Mouse (Mus musculus): Measurements from ENCODE around the gene Gpc5.

The Gpc5 gene

GRCm38 (mm10) chr14:115106326-115106725, 14.3 kb downstream of the Gpc5 start:
- no peak for DNase-seq (ENCODE audit: extremely low read depth, low read depth, low spot score)

DNA sequence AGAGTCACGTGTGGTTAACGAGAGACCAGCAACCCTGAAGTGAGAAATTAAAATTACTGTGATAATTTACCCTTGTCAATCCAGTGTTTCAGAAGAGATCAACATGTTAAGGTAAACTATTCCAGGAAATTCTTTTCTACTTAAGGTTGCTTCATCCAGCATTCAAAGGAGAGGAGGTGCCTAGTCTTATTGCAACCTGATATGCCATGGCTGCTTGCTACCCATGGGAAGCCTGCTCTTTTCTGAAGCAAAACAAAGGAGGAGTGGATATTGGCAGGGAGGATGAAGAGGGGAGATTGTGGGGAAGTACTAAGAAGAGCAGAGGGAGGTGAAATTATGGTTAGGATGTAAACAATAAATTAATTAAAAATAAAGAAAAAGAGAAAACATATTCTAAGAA, 15.5 kb downstream of the Gpc5 start:
- DNase-seq (ENCODE audit: extremely low read depth, low read depth, low spot score) = no peak

GRCm38 (mm10) chr14:115118626-115119025, 26.6 kb downstream of the Gpc5 start:
- no peak for DNase-seq (ENCODE audit: extremely low read depth, low read depth, low spot score)

DNA sequence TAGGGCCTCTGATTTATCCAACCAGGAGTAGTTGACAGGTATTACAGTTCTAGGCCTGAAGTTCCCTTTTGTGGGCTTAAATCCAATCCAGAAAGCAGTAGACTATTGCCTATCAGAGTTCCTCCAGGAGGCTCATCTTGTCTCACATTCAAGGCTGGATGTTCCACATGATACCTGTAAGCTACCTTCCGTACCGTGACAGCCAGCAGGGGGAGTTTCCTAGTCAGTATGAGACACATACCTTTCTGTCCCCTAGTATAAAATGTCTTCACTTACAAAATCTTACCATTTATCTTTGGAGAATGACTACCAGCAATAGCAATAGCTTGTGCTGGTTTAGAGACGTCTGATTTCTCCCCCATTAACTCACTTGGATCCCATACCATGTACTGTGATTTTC, 56.8 kb downstream of the Gpc5 start:
- DNase-seq (ENCODE audit: extremely low read depth, low read depth, low spot score) = no peak

DNA sequence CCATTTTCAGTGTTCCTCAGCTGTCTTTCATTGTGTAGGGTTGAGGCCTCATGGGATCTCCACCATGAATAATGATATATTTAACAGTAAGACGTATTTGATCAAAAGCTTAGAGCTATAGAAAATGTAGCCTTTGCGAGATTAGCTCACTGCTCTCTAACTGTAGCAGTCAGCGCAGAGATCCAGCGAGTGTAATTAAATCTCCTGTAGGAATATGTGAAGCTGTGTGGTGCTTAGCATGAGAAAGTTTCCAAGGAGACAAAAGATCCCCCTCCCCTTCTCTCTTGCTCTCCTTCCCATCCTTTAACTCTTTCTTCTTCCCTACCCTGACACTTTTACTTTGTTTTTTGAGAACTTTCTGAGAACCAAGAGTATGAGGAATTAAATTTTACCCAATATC, 64.6 kb downstream of the Gpc5 start:
- DNase-seq (ENCODE audit: extremely low read depth, low read depth, low spot score) = no peak

DNA sequence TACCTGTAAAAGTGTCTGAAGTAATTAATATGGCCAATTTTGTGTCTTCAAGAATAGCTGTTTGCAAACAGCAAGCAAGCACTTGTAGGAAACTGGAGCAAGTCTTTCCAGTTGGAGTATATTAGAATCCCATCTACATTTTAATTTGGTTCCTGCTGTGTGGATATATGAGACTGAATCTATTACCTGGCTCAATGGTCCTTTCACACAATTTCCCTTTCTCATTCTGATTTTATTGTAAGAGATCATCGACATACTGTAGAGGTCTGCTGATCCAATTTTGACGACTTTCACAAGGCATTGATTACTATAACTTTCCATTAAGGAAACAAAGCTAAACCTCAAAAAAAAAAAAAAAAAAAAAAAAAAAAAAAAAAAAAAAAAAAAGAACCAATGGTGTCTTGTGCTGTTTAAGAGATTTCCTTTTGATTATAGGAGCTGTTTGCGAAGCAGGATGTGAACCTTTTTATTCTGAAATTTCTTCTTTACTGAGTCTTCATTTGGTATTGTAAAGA, 85.4 kb downstream of the Gpc5 start:
- no peak for DNase-seq (ENCODE audit: extremely low read depth, low read depth, low spot score)

GRCm38 (mm10) chr14:115179925-115180324, 87.9 kb downstream of the Gpc5 start:
- no peak for DNase-seq (ENCODE audit: extremely low read depth, low read depth, low spot score)

DNA sequence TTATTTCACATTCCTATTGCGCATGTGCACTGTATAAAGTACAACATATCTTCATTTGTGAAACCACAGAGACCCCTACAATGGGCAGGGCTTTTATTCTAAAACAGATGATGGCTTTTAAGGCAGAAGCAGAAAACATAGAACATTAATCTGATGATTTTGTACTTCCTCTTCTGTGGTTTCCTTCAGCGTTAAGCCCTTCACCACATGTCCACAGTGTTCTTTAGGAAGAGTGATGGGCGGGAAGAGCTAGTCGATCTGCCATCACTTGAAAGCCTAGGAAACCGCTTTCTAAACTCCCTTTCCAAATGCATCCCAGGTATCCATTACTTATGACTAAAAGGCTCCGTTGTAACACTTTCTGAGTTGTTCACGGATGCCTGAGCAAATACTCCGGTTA, 96.2 kb downstream of the Gpc5 start:
- no peak for DNase-seq (ENCODE audit: extremely low read depth, low read depth, low spot score)

- no peak for DNase-seq (ENCODE audit: extremely low read depth, low read depth, low spot score)
Observed at GRCm38 (mm10) chr14:115228075-115228474, 136.1 kb downstream of the Gpc5 start.

DNA sequence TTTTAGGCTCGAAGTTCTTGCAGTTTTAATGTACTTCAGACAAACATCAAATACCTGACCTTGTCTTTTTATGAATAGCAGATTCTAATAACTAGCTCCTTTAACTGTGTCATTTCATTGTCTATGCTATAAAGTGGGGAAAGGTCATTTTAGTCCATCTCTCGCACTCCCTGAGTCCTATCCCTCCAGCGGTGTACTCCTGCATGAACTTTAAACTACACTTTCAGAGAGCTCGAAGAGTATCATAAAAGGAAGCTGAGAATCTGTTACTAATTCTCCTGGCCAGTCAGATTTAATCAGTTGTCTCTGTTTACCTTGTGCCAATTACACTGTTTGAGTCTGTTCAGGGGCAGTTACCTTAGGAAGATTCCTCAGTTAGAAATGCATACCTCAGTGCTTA, 144.4 kb downstream of the Gpc5 start:
- no peak for DNase-seq (ENCODE audit: extremely low read depth, low read depth, low spot score)

- DNase-seq (ENCODE audit: extremely low read depth, low read depth, low spot score) = no peak
Observed at GRCm38 (mm10) chr14:115240621-115241373, 148.8 kb downstream of the Gpc5 start.

- DNase-seq (ENCODE audit: extremely low read depth, low read depth, low spot score) = no peak
Observed at GRCm38 (mm10) chr14:115250537-115250936, 158.5 kb downstream of the Gpc5 start.

- no peak for DNase-seq (ENCODE audit: extremely low read depth, low read depth, low spot score)
Observed at GRCm38 (mm10) chr14:115251791-115252190, 159.8 kb downstream of the Gpc5 start.

GRCm38 (mm10) chr14:115253155-115253554, 161.1 kb downstream of the Gpc5 start:
- DNase-seq (ENCODE audit: extremely low read depth, low read depth, low spot score) = no peak

GRCm38 (mm10) chr14:115253685-115254084, 161.7 kb downstream of the Gpc5 start:
- DNase-seq (ENCODE audit: extremely low read depth, low read depth, low spot score) = no peak

- DNase-seq (ENCODE audit: extremely low read depth, low read depth, low spot score) = no peak
Observed at GRCm38 (mm10) chr14:115269703-115270402, 177.8 kb downstream of the Gpc5 start.

- no peak for DNase-seq (ENCODE audit: extremely low read depth, low read depth, low spot score)
Observed at GRCm38 (mm10) chr14:115270445-115270844, 178.4 kb downstream of the Gpc5 start.

DNA sequence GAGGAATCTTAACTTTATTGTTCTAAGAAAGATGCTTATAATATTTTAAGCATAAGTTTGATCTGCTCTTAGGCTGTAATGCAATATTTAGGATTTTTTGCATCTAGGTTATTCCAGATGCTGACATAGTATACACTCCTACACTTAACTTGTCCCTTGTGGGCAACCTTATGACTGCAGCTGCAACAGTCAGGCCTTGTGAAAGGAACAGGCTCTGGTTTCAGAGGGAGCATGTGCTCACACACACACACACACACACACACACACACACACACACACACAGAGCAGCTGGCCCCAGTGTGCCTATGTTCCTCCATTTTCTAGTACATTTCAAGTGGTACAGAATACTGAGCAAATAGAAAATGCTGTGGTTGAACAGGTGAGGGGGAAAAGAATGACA, 190.8 kb downstream of the Gpc5 start:
- DNase-seq (ENCODE audit: extremely low read depth, low read depth, low spot score) = no peak

DNA sequence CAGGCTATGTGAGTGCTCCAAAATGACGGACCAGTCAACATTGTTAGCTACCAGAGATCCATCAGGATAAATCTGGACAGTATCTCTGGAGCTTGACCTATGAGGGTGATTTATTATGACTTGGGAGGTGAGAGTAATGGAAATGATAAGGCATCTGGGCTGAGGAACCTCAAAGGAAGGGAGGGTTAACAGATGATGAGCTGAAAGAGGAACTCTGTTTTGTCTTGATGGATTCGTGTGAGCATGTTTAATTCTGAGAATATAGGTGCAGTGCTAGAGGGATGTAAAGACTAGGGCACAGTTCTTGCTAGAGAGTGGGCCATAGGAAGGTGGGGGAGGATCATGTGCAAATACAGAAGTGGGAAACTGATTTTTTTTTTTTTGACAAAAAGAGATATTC, 232.2 kb downstream of the Gpc5 start:
- no peak for DNase-seq (ENCODE audit: extremely low read depth, low read depth, low spot score)

- DNase-seq (ENCODE audit: extremely low read depth, low read depth, low spot score) = no peak
Observed at GRCm38 (mm10) chr14:115326426-115326825, 234.4 kb downstream of the Gpc5 start.

GRCm38 (mm10) chr14:115339084-115339483, 247.1 kb downstream of the Gpc5 start:
- no peak for DNase-seq (ENCODE audit: extremely low read depth, low read depth, low spot score)

DNA sequence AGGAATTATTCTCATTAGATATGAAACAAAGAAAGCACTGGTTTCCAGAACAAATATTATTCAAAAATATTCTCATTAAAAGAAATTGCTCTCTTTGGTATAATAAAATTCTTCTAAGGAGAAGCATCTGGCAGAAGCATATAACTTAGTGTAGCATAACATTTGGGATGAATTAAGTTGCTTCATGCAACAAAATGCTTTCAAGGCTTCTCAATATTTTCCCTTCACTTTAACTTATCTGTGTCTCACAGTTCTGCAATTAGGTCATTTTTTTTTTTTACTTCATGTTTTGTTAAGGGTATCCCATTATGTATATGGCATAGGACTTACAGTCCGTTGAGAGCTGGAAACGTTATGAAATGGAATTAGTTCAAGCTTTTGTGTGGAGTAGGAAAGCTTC, 250.6 kb downstream of the Gpc5 start:
- no peak for DNase-seq (ENCODE audit: extremely low read depth, low read depth, low spot score)

Data from fat pad, adult 2 months (tissue).